Mouse (Mus musculus): ENCODE data around the gene Mfap1a. TPM values are rescaled to one million over a fixed set of nuclear protein-coding genes. Genes with fewer than 3 reads are reported as not detected.

Gene Mfap1a
- total and polyA plus RNA-seq, 3 experiments, result 13.5 to 27.3 (median 14.0) TPM

DNA sequence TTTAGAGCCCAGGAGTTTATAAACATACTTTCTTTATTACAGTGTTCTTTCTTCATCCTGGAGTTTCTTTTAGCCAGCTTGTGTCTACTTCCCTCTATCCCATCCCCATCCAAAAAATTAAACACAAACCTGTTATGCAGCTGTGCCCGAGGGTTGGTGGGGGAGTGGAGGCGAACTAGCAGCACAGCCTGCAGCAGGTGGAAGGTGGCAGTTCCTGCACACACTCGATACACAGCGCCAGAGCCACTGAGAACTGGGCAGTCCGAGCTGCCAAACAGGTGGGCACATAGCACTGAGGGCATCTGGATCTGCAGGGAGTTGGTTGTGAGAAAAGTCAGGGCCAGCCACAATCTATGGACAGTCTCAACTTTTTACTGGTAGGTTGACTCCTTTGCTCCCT is 50.9 kb downstream of the Mfap1a start:
- no peak overlapping the region for H3K27ac ChIP-seq (ENCODE audit: insufficient read depth, low read depth)
- dilution Hi-C loops (cut with MboI; ENCODE audit: extremely low pct_ligation_motif_present, extremely low pct_unique_long_range_greater_than_20kb, low sequenced_read_pairs), result no loop called here
- peaks cover 12 to 56% of the 10 kb centered on the region in 2 experiments for H3K36me3 ChIP-seq (replicated peaks in 1 of 2; ENCODE audit: control insufficient read depth in 1 of 2, insufficient read depth in 1 of 2, low read length in 1 of 2)
- DNase-seq (ENCODE audit: extremely low read depth), result no peak
- no peak overlapping the region for H3K4me2 ChIP-seq (ENCODE audit: insufficient read depth, low read depth, poor library complexity, severe bottlenecking)
- H3K4me3 ChIP-seq (replicated peaks in 1 of 3; ENCODE audit: low read depth in 2 of 3, low read length in 2 of 3, poor library complexity in 1 of 3), result no peak overlapping the region
- H3K9me3 ChIP-seq (replicated peaks; ENCODE audit: low read length), result no peaks in the 10 kb centered on the region
- H3K4me1 ChIP-seq (ENCODE audit: control insufficient read depth in 1 of 2, insufficient read depth in 2 of 2), result peaks cover under 1 to 29% of the 10 kb centered on the region in 2 experiments
- no peak overlapping the region for H3K9ac ChIP-seq (ENCODE audit: insufficient read depth, low read depth)
- TF ChIP-seq MXI1 (IDR thresholded peaks at IDR 0.05; ENCODE audit: low read depth, low read length) (no peak), ZKSCAN1 (IDR thresholded peaks at IDR 0.05; ENCODE audit: borderline replicate concordance, low read depth, low read length) (no peak), JUN (IDR thresholded peaks at IDR 0.05; ENCODE audit: insufficient read depth, low read depth, low read length) (no peak), NRF1 (IDR thresholded peaks at IDR 0.05; ENCODE audit: low read depth, low read length) (no peak), E2F4 (IDR thresholded peaks at IDR 0.05; ENCODE audit: insufficient replicate concordance, low read depth, low read length) (no peak), ZC3H11A (IDR thresholded peaks at IDR 0.05; ENCODE audit: low read depth, low read length) (no peak), KAT2A (IDR thresholded peaks at IDR 0.05; ENCODE audit: insufficient replicate concordance, low read length) (no peak), ETS1 (conservative IDR thresholded peaks at IDR 0.05; ENCODE audit: low read depth, low read length) (no peak), NELFE (IDR thresholded peaks at IDR 0.05; ENCODE audit: low read depth, low read length) (no peak), ZNF384 (IDR thresholded peaks at IDR 0.05; ENCODE audit: low read depth, low read length) (no peak), HCFC1 (IDR thresholded peaks at IDR 0.05; ENCODE audit: low read depth, low read length) (no peak), CHD2 (IDR thresholded peaks at IDR 0.05; ENCODE audit: low read length) (no peak), MAZ (IDR thresholded peaks at IDR 0.05; ENCODE audit: low read depth, low read length) (no peak), PAX5 (IDR thresholded peaks at IDR 0.05; ENCODE audit: low read length) (no peak), MAFK (IDR thresholded peaks at IDR 0.05; ENCODE audit: insufficient replicate concordance, low read length) (no peak)
- in situ Hi-C loops (cut with MboI; ENCODE audit: low pct_ligation_motif_present, low pct_unique_long_range_greater_than_20kb, low sequenced_read_pairs), result no loop called here
- H3K27me3 ChIP-seq (replicated peaks), result no peaks in the 10 kb centered on the region
- peaks cover 2% of the 10 kb centered on the region; the same call in 1 of the 2 replicates for H3K79me2 ChIP-seq (replicated peaks; ENCODE audit: control insufficient read depth, extremely low read depth, insufficient read depth, poor library complexity, severe bottlenecking)

DNA sequence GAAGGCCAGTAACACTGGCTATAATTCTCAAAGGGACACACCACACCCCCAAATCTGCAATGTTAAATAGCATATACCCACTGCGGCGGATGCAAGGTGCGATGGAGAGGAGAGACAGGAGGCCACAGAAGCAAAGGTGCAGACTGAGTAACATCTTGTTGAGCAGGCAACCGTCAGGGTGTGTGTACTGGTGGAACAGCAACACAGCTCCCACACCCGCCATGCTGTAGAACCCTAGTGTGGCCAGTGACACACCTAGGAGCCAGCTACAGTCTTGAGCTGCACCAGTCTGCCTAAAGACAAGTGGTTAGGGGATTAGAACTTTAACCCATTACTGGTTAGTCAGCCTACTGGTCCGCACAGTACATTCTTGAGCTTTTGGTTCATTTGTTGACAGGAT is 52.5 kb downstream of the Mfap1a start:
- Histone ChIP-seq H3K27ac (ENCODE audit: insufficient read depth, low read depth) (no peak overlapping the region), H3K36me3 (replicated peaks in 1 of 2; ENCODE audit: control insufficient read depth in 1 of 2, insufficient read depth in 1 of 2, low read length in 1 of 2) (peaks cover 9 to 47% of the 10 kb centered on the region in 2 experiments), H3K9me3 (replicated peaks; ENCODE audit: low read length) (no peaks in the 10 kb centered on the region), H3K4me1 (ENCODE audit: control insufficient read depth in 1 of 2, insufficient read depth in 2 of 2) (peaks cover 5 to 36% of the 10 kb centered on the region in 2 experiments), H3K27me3 (replicated peaks) (no peaks in the 10 kb centered on the region), H3K9ac (ENCODE audit: insufficient read depth, low read depth) (no peak overlapping the region), H3K4me2 (ENCODE audit: insufficient read depth, low read depth, poor library complexity, severe bottlenecking) (no peak overlapping the region), H3K79me2 (replicated peaks; ENCODE audit: control insufficient read depth, extremely low read depth, insufficient read depth, poor library complexity, severe bottlenecking) (peaks cover 10% of the 10 kb centered on the region), H3K4me3 (replicated peaks in 1 of 3; ENCODE audit: low read depth in 2 of 3, low read length in 2 of 3, poor library complexity in 1 of 3) (no peak overlapping the region)
- DNase-seq (ENCODE audit: extremely low read depth), result no peak
- TF ChIP-seq E2F4 (IDR thresholded peaks at IDR 0.05; ENCODE audit: insufficient replicate concordance, low read depth, low read length) (no peak), JUND (conservative IDR thresholded peaks at IDR 0.05; ENCODE audit: low read depth, low read length) (no peak), POLR2A (IDR thresholded peaks at IDR 0.05; ENCODE audit: low read depth, low read length) (no peak; the same call in 1 of the 2 replicates), ELF1 (IDR thresholded peaks at IDR 0.05; ENCODE audit: low read depth, low read length) (no peak), CHD2 (IDR thresholded peaks at IDR 0.05; ENCODE audit: low read length) (no peak), MAX (IDR thresholded peaks at IDR 0.05; ENCODE audit: low read length) (no peak), SIN3A (IDR thresholded peaks at IDR 0.05; ENCODE audit: low read length) (no peak)
- dilution Hi-C loops (cut with MboI; ENCODE audit: extremely low pct_ligation_motif_present, extremely low pct_unique_long_range_greater_than_20kb, low sequenced_read_pairs) (no loop called here), in situ Hi-C loops (cut with MboI; ENCODE audit: low pct_ligation_motif_present, low pct_unique_long_range_greater_than_20kb, low sequenced_read_pairs) (no loop called here)

Data from CH12.LX (cell line).